Mouse (Mus musculus) cerebellum, adult 2 months (tissue): ENCODE results near the gene Irs2.

Experiments used
- CTCF ChIP-seq: fragments of 200-500 bp; IDR thresholded peaks from 2 replicates; pipeline ENCODE4 v1.5.1; 2011; ENCODE audit warnings: low read depth, mild to moderate bottlenecking, control low read depth, low read length, moderate library complexity, borderline replicate concordance; ENCODE audit not compliant: insufficient read depth
- POLR2A ChIP-seq: fragments of 200-500 bp; IDR thresholded peaks from 2 replicates; pipeline ENCODE4 v1.6.1; 2011; ENCODE audit warnings: low read length, control low read depth, borderline replicate concordance; ENCODE audit not compliant: insufficient read depth

DNA sequence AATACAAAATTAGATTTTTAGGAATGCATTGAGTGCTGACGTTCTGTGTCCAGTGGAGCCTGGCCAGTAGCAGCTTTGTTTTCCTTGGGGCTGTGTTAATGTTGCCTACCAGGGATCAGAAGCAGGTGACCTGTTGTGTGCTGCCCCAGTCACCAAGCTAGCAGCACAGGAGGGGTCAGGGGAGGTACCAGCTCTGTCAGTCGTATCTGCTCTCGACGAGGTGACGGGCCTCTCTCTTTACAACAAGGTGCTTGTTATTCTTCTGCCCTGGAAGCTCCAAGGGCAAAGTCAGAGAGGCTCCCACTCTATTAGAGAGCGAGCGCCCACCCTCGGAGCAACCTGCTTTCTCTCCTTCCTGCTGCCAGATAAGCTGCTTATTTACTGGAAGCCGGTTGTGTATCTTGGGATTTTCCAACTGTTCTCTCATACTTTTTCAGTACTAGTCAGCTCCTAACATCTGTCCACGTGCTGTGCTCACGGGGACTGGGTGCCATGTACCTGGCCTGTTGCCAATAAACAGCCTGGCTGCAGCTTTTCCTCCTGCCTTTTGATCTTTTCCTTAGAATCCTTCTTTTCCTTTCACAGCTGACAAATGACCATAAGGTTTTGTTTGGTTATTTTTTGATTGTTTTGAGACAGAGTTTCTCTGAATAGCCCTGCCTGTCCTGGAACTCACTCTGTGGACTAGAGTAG, 2.8 kb upstream of the Irs2 start:
- no peak for TF ChIP-seq CTCF
- TF ChIP-seq POLR2A = no peak
